Mouse (Mus musculus) cortical plate, adult 2 months (tissue): ENCODE results near the gene Tbxas1.

Experiments
- CTCF ChIP-seq: fragments of 200-500 bp; IDR thresholded peaks from 2 replicates; pipeline ENCODE4 v1.5.1; 2011; ENCODE audit warnings: mild to moderate bottlenecking, control low read depth, low read length; ENCODE audit not compliant: insufficient read depth; ENCODE audit errors: extremely low read depth
- POLR2A ChIP-seq: fragments of 200-500 bp; IDR thresholded peaks from 2 replicates; pipeline ENCODE4 v1.6.1; 2011; ENCODE audit warnings: mild to moderate bottlenecking, low read length, control low read depth; ENCODE audit not compliant: insufficient read depth; ENCODE audit errors: extremely low read depth

- no peak for TF ChIP-seq CTCF
- TF ChIP-seq POLR2A: no peak
These were observed 24.4 kb upstream of the Tbxas1 start for GRCm38 (mm10) chr6:38850715-38851259.
